Mouse (Mus musculus) liver, adult 2 months (tissue): ENCODE results near the gene Rps26.

Source experiments
- CTCF ChIP-seq: fragments of 200-500 bp; IDR thresholded peaks from 2 replicates; pipeline ENCODE4 v1.5.1; 2011; ENCODE audit warnings: low read depth, low read length, control low read depth
- POLR2A ChIP-seq: fragments of 200-500 bp; IDR thresholded peaks from 2 replicates; pipeline ENCODE4 v1.6.1; 2011; ENCODE audit warnings: low read length, control low read depth; ENCODE audit not compliant: insufficient read depth; ENCODE audit errors: extremely low read depth

DNA sequence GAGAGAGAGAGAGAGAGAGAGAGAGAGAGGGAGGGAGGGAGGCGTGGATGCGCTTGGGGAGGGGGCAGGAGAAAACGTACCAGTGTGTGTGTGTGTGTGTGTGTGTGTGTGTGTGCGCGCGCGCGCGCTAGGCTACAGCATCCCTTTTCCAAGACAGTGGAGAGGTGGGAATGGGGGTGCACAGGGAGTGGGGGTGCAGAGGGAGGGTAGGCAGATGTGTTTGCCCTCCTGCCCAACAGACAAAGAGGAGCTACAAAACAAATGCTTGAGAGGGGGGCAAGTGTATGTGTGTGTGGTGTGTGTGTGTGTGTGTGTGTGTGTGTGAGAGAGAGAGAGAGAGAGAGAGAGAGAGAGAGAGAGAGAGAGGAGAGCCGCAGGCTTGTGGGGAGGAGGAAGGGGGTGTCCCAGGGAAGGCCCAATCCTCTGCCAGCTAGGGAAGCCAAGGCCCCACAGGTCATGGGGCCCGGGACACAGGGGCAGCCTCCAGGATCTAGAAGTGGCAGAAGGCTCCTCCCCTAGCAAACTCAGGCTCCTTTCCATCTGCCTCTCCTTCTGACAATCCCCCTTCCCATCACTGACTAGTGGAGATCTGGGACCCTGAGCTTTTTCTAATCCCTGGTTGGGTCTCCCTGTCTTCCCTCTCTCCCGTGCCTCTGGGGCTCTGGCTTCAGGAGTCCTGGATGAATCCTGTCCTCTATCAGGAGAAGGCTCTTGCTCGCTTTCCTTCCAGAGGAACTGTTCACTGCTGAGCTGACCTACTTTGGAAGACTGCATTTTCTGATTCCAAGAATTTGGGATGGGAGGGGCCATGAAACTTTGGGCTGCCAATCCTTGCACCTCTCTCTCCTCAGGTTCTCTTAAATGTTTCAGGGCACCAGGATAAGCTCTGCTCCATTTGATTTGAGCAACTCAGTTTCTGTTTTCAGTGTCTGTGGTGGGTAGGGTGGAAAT is 19.9 kb upstream of the Rps26 start:
- TF ChIP-seq CTCF (no peak), POLR2A (no peak)
